In the genomic region with DNA sequence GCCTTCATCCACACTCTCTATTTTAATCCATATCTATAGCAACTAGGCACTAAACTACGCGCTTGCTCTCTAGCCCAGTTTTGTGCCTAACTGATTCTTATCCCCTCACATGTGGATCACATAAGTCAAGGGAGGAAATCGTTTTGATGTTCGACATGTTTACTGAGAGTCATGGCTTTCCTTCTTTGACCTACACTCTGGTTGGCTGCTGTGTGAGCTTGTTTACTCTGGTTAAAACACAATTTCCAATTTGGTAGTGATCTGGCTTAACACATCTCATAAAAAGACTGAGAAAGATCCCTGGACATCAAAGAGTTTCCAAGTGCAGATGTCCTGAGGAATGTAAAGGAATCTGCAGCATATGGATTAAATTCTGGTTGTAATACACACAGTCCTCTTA, we compare ENCODE assay signal across 17 mouse cellular contexts.
"Had no signal": no experiment of that assay in that cellular context is flagged by ENCODE, and none has a peak within 500 bp of the region (broad histone marks: within the 10 kb centered on the region; RNA-seq: fewer than 3 reads in every experiment).

No protein-coding gene starts in this region.

- H3K4me2 ChIP-seq: limb, embryonic 12.5 days; neural tube, embryonic 12.5 days had no signal

- H3K27ac ChIP-seq: limb, embryonic 12.5 days; liver, embryonic 14.5 days; midbrain, embryonic 10.5 days; neural tube, embryonic 12.5 days had no signal

- H3K27me3 ChIP-seq: limb, embryonic 12.5 days; neural tube, embryonic 12.5 days had no signal

- H3K9me3 ChIP-seq: limb, embryonic 12.5 days; midbrain, embryonic 10.5 days; neural tube, embryonic 12.5 days had no signal

- ATAC-seq: lung, postnatal 0 days had no signal

- H3K4me3 ChIP-seq: limb, embryonic 12.5 days; midbrain, embryonic 10.5 days; myocyte; neural tube, embryonic 12.5 days had no signal

- H3K9ac ChIP-seq: limb, embryonic 12.5 days; liver, embryonic 14.5 days; neural tube, embryonic 12.5 days had no signal

- DNase-seq: kidney, adult 2 months; kidney, postnatal 36 days; layer of hippocampus, adult 9-11 months; layer of hippocampus, postnatal 36 days; lung, adult 18-20 months; lung, postnatal 4 days; midbrain, embryonic 14.5 days; right cerebral cortex, postnatal 4 days; spleen, adult 18-20 months; thymus, adult 18-20 months; thymus, postnatal 36 days had no signal

- H3K36me3 ChIP-seq: limb, embryonic 12.5 days; midbrain, embryonic 10.5 days; neural tube, embryonic 12.5 days had no signal

- H3K4me1 ChIP-seq: neural tube, embryonic 12.5 days had no signal
